Mouse (Mus musculus): ENCODE measurements at regions not wholly inside any gene's neighbourhood (a gene's known extent, or its start where the extent isn't known, plus 50 kb on each side); places are given as distances from the start of the nearest gene placed in this dataset.

GRCm38 (mm10) chr2:75607010-75607915 is 51.8 kb upstream of the Hnrnpa3 start:
- no peak for DNase-seq

- DNase-seq, result no peak
Observed at GRCm38 (mm10) chr2:75607958-75608357, 51.1 kb upstream of the Hnrnpa3 start.

- no peak for DNase-seq
Observed at GRCm38 (mm10) chr2:75608482-75608881, 50.6 kb upstream of the Hnrnpa3 start.

DNA sequence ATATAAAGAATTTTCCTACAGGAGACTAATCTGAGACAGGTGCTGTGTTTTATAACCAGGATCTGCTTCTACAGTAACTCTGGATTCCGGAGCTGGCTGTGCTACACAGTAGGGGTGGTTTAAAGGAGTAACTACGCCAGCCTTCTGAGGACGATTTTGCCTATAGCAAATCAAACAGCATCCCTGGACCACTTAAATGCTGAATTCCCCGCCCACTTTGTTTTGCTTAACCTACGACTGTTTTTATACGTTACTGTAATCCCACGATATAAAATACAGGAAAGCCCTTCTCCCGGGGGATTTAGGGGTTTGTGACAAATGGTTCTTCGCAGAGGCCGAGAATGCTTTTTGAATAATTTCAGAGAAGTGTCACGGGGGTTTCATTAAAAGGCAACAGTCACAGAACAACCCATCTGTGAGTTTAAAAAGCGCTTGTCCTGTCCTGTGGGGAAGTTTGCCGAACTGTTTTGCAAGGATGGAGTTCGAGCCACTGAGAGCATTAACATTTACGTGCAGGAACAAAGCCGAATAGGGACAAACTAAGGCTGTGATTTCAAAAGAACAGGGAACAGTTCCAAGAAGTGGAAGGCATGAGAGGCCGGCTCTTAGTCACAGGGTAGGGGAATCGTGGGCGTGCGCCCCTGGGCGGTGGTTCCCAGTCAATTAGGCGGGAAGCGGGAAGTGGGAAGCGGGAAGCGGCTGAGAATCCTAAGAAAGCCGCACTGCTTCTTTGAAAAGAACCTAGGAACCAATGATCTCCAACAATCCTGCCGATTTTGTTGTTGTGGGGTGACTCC is 49.7 kb upstream of the Hnrnpa3 start:
- DNase-seq, result no peak

Measured in cerebellum, adult 9-10 months (tissue).